Mouse (Mus musculus): Measurements from ENCODE around the gene Kit.

Kit gene

DNA sequence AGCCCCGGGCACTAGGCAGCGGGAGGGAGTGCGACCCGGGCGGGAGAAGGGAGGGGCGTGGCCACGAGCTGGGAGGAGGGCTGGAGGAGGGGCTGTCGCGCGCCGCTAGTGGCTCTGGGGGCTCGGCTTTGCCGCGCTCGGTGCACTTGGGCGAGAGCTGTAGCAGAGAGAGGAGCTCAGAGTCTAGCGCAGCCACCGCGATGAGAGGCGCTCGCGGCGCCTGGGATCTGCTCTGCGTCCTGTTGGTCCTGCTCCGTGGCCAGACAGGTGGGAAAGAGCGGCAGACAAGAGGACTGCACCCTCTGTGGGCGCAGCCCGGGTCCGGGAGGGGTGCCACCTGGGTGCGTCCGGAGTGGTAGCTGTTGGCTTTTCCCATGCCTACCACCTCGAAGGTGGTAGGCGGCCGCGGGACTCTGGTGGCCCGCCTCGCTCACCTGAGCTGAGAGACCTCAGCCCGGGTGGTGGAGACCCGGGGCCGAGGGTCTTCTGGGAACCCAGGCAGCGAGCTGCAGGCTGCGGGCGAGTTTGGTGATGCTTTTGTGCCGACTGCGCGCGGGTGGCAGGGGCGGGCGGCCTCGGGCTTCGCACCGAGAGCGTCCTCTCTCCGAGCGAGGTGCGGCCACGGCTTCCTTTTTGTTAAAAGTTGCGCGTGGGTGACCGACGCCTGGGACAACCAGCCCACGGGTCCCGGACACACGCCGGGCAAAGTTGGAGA, at the start of gene Kit:
Gene Kit (plus strand): TSS at position 65 of the 715 bp plus-strand sequence.
- peak; percentile 84 to 92 for DNase-seq

DNA sequence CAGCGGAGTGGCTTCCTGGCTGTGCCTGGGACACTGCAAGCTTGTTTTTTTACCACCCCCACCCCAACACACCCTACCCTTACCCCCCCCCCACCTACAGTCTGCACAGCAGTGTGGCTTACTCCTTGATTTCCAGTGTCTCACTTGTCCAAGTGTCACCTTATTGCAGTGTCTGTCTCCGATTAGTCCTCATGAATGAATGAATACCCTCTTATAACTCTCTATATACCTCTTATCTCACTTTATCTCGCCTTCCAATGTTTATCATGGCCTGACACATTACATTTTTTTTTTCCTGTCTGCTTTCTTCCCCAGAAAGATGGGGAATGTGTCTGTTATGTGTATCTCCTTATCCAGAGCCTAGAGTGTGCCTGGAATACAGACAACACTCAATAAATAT, 38.6 kb upstream of the Kit start:
- DNase-seq = no peak

DNA sequence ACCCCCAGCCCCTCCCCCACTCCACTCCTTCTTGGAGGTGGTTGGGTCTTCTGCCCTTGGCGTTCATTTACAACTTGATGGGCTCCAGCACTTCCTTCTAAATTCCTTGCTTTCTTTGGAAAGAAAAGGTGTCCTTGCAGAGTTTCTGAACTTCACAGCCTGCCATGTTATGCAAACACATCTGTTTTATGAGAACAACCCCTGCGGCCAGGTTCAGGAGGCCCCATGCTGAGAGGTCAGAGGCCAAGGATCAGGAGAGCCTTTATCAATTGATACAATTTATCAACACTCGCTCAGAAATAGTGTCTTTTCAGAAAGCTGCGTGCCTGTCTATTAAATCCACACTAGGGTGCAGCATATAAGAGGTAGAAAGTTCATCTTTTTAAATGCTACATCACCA, 37.0 kb upstream of the Kit start:
- no peak for DNase-seq

DNA sequence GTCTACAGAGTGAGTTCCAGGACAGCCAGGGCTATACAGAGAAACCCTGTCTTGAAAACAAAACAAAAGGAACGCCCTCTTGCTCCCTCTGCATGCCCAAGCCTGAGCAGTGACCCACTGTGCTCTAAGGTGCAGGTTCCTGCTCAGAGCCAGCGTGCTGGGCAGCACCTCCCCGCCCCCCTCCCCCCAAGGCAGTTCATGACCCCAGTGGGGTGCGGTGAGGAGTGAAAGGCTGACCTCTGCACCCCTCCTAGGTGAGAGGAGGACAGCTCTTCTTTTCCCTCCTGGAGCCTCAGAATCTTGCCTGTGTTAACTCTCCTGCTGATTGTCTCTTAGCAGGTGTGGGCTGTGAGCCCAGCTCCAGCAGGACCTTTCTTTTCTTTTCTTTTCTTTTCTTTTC, 36.3 kb upstream of the Kit start:
- DNase-seq = no peak

DNA sequence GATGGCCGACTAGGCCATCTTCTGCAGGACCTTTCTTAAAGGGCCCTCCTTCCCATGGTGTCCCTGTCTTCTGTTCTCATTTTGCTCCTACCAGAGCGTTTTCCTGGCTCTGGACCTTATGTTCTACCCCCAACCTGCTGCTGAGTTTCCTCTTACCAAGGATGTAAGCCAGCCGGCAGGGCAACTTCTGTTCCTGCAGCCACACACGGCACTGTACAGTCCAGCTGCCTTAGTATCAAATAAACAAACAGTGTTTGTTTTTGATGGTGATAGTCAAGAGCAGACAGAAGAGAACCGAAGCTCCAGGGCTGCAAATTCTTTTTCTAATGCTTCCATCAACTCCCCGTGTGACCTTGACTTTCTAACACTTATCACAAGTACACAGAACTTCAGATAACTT, 35.6 kb upstream of the Kit start:
- no peak for DNase-seq

DNA sequence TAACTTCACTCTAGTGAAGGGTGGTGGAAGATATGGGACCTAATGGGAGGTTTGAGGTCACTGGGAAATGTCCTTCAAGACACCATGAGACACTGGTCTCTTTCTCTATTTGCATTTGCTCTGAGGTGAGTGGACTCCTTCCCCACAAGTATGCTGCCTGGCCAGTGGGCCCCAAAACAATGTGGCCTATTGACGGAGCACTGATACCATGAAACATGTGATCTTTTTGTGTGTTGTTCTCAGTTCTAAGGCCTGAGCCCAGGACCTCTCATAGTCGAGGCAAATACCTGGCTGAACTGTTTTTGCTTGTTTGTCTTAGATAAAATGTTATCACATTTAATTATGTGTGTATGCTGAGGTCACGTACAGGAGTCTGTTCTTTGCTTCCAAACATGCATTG, 31.0 kb upstream of the Kit start:
- DNase-seq = no peak

DNA sequence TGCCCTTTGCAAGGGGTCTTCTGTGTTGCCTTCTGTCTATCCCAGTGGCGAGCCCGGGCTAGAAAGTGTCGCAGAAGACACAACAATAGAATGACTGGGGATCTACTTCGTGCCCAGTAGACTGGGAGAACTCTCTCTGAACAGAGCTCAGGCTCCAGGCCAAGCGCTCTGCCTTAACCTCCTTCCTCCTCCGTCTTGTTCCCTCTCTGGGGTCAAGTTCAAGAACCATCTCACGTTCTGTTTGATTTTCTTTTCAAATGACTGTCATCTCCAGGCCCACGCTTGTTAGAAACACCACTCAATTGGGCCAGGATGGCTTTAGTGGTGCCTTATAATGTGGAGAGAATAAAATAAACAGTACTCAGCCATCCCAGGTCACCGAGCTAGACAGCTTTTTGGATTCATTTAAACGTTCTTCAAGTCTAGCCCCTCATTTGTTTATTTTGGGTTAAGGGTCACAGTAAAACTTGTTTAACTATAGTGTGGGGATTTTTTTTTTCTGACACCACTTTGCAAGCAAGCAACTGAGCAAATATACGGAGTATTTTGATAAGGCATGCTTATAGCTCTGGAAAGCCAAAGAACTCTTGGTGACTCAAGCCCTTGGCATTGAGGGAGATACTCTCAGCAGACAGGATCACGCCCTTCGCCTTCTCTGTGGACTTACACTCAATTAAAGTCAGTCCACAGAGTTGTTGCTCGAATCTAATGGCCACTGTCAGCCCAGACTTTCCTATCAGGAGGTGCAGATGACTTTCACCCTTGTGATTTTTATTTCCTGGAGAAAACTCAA, 30.0 kb upstream of the Kit start:
- DNase-seq = no peak

DNA sequence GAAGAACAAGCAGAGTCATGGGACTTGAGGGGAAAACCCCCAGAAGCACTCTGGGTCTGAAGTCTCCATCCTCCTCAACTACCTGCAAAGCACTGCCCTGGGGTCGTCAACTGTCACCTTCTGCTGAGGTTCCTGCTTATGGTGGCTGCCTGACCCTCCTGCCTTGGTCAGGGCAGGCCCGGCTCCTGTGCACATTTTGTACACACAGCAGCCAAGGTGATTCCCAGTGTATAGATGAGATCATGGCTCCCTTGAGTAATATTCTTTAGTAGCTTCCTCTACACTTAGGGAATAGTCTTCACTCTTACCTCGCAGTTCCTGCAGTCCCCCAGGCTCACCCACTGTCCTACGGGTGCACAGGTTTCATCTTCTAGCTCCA, 29.5 kb upstream of the Kit start:
- DNase-seq = no peak

DNA sequence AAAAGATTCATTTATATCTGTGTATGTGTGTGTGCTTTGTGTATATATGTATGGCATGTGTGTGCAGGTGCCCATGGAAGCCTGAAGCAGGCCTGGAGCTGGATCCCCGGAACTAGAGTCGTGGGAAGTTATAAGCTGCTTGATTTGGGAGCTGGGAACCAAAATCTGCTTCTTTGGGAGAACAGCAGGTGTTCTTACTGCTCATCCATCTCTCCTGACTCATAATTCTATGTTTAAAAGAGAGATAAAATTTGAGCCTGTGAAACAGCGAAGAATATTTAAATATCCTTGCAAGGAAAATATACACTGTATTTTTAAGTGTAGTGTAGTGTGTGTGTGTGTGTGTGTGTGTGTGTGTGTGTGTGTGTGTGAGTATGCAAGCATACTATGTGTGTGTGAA, 21.7 kb upstream of the Kit start:
- DNase-seq = no peak

DNA sequence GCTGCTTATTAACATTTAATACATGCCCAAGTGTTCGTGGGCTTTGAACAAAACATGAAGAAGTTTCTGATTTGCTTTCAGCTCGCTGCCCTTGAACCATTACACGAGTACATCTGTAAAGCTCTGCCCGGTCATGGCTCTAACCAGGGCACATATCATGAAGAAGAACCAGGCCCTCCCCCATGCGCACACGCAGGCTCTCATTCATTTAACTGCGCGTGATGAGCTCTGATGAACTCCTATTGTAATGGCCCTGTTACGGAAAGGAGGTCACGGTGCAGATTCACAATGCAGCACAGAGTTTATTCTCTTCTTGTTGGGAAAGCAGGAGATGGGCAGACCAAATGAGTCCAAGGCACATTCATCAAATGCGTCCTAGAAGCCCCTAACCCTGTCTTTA, 17.1 kb upstream of the Kit start:
- no peak for DNase-seq

DNA sequence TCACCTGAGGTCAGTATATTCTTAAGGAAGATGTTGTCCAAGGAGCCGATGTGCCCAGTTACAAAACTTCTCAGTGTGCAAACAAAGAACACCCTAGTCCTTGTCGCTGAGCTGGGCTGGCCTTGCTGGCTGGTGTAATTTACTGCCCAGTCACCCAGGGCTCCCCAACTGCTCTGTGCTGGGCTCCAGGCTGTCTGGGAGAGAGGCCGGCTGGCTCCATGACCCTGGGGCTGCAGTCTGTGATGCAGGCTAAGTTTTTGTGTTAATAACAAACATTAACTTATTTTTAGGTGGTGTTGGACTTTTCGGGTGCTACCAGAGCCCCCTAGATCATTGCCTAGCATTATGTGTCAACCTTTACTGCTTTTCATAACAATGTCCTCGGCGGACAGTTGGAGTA, 15.4 kb upstream of the Kit start:
- no peak for DNase-seq

DNA sequence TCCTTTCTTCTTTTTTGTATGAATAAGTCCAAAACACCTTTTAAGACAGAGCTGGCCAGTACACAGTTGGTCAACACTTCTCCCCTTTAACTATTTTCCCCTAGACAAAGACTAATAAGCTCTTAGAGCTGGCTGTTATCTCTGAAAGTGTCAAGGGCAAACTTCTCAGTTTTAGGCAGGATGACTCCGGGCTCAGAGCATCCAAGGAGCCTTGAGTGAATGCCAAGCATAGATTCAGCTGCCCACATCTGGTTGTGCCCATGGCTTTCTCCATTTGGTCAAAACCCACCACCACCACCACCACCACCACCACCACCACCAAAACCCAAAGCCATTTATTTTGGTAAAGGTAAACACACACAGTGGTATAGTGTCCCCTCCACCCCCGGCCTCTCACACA, 13.5 kb upstream of the Kit start:
- DNase-seq = no peak

DNA sequence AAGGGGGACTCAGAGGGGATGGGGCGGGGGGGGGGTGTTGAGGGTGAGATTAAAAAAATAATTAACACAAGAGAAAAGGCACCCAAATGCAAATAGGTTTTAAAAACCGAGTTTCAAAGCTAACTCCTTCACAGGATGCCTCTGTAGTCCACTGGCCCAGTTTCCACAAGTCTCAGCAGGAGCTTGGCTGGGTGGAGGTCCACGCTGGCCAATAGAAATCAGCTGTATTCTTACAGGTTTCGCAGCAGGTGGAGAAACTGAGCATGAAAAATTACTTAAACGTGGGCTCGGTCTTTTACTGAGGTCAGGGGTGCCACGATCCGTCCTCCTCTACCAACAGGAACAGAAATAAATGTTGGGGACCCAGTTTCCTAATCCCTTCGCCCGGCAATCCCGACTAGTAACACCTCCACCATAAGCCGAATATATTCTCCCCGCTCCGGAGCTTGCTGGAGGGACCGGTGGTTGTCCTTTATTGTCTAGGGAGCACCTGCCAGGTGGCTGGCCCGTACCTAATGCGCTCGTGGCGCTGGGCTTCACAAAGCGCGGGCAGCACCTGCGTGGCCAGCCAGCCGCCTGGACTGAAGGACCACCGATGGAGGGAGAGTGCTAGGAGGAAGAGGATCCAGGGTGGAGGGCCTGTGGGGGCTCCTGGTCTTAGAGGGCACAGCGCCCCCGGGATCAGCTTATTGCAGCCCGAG, 415 bp upstream of the Kit start:
- DNase-seq = peak; percentile 60 to 62

DNA sequence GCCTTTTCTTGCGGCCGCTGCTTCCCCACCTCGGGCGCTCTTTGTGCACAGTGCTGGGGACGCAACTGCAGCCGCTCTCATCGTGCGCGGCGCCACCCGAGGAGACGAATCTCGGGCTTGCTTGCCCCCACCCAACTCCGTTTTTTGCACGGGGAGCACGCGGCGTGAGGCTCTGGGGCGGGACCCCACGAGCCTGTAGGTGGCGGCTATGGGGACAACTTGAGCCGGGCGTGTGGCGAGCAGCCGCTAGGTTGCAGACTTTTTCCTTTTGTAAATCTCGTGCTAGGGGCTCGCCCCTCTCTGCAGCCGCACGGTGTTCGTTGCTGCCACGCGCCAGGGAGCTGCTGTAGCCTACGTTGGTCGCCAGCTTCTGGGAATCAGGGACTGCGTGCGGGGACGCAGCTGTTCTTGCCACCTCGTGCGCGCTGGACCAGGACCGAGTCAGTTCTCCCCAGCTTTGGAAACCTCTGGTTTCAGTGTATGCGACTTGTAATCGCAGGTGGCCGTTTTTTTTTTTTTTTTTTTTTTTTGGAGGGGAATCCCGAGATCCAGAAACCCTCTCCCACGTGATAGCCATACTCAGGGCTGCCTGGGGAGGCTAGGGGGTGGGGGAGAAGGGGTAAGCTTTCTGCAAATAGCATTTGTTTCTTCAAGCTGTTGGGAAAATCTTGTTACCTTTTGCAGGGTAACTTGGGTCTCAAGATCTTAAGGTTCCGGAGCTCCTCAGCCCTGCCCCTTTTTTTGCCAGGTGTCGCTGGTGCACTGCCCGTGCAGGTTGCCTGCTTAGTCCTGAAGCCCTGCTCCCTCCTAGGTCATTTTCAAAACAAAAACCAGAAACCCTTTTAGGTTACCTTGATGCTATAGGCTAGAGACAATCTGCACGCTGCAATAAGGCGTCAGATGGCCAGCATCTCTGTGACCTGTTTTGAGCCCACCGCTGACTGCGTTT, 1.1 kb downstream of the Kit start:
- DNase-seq = peak; percentile 73 to 81

DNA sequence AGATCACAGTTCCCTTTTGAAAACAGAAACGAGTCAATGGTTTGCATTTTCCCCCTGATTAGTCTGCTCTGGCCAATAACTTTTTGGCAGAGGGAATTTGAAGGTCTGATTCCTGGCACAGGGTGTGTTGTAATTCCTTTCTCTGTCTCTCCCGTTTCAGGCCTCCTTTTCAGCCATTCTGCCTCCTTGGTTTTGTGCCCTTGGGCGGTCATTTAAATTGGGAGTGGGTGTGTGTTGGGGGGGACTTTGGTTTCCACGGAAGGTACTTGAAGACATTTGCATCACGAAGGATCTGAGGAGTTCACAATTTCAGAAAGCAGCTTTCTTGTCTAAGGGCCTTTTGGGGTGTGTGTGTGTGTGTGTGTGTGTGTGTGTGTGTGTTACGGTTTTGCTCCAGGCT, 2.0 kb downstream of the Kit start:
- DNase-seq = peak in 1 of 2 experiments; percentile 28

DNA sequence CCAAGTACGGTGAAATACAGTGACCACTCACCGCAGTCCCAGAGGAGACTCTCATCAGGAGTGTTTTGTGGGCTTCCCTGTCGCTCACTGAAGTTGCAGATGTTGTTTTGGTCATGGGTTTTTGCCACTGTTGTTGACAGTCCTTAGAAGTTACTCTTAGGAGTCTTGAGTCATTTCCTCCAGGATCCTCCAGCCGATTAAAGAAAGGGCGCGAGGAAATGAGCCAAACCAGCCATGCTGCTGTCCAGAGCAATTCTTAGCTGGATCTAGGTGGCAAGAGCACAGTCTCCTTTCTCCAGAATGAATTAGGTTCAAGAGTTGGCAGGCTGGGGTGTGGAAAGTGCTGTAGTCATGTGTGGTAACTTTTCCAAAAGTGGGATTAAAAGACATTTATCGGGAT, 3.4 kb downstream of the Kit start:
- DNase-seq = no peak

DNA sequence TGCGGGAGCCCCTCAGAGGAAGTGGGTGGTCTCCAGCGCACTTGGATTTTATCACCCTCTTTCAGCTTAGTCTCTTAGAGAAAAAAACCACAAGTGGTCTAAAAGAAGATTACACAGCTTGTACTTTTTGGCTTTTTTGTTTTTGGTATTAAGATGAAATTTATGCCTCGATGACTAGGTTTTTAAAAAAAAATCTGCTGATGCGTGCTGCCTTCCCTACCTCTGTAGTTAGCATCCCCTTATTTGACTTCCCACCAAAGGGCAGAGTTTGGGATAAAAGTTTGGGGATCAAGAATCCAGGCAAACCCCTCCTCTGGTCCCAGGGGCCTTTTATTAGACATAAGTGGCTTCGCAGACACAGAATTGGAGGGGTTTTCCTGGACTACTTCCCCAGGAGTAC, 4.5 kb downstream of the Kit start:
- DNase-seq = no peak

DNA sequence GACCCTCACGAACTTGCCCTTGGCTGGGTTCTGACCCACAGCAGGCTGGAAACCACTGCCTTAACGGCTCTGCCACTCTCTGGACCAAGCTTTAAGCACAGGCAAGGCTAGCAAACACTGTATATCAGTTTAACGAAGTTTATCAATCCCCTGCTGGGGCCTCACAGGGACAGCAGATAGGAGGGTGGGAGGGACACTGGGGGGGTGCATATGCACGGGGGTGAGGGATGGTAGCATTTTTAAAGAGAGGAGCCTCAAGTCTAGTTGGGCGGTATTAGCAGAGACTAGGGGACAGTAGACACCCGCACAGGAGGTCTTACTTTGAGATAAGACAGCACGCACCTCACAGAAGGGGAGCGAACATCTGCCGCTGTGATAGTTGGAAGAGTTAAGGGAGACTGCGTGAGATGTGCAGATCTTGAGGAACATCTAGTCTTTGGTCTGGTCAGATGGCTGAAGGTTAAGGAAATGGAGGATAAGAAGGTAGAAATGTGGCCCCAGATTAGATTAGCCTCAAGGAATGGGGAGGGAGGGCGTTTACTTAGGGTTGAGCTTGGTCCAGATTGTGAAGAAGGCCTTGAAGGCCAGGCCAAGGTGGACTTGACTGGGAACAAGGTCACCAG, 5.0 kb downstream of the Kit start:
- DNase-seq = no peak

DNA sequence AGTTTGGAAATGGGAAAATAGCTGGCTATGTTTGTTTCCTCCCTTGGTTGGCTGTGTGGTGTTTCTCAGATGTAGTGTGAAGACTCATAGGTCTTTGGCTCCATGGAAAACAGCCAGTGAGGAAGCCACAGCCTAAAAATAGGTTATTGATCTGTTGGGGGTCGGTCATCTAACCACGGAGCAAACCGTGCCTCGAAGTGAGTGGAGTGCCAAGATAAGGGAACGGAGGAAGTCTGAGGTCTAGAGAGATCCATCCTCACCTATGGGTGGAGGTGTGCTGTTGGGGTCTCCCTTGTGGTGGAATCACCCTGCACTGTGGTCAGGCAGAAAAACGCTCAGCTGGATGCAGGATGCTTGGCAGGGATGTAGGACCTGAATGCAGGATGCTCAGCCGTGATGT, 7.2 kb downstream of the Kit start:
- DNase-seq = no peak

DNA sequence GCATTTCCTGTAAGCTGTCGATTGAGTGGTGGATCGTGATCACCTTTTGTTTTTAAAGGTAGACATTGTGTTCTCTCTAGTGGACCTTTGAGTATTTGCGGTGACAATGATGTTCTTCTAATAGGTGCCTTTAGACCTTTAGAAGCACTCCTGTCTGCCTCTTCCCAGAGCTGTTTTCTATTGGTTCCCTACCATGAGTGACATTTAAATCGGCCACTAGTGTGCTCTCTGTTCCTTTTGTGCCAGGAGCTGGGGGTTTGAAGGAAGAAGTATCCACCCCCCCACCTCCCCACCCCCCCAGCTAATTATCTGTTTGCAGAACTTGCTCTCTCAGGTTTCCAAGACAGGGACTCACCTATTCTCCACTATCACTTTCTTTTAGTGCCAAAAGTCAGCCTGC, 13.1 kb downstream of the Kit start:
- DNase-seq = no peak

DNA sequence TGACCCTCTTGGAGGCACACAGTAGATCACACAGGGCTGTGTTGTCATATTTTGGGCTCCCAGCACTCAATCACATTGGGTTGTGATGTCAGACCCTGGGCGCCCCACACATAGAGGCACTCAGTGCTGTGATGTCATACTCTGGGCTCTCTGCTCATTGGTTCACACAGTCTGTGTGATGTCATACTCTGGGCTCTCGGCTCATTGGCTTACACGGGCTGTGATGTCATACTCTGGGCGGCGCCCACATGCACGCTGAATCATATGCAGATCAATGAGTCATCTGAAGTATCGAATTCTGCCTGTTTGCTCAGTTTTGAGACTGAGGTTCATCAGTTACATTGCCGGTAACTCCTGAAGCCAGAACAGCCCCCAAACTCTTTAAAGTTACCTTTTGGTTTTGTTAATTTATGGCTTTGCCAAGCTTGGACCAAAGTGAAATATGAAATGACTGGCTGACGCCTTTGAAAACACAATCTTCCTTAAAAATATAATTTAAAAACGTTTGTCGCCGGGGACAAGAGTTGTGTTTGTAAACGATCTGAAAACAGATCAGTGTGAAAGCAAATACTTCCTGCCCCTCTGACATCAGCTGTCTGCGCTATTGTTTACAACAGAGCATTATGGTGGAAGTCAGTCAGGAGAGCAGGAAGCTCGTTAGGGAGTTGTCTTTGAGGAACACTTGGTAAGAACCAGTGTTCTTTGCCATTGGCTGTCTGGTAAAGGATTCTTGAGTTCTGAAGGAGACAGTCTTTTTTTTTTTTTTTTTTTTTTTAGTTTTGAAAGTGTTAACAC, 15.0 kb downstream of the Kit start:
- no peak for DNase-seq

DNA sequence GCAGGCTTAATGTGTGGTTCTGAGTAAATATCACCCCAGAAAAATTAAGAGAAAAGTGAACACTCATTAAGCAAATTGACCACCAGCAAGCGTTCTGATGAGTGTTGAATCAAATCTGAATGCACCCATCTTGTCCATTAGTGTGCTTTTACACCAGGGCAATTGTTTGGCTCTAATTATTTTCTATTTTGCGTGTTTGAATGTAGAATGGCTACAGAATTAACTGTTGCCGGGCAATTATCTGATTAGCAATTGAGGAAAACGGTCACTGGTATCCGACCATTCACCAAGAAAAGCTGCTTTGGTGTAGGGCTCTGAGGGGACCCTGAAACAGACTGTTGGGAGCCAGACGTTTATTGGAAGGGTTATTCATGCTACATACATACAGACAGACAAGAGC, 16.2 kb downstream of the Kit start:
- DNase-seq = no peak
